In the genomic region with DNA sequence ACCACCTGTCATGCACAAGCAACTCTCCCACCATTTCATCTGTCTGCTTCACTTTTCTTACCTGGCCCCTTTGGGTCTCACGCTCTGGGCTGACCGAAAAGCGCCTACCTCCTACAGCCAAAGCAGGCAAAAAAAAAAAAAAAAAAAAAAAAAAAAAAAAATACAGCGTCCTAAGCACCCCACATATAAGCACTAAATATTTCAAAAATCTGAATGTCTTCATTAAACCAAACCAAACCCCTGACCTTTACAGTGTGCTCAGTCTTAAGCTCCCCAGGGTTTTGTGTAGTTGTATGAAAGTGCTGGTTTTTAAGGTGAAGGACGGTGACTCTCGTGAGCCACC, we compare ENCODE assay signal across 9 mouse cellular contexts. TPM values are rescaled to one million over a fixed set of nuclear protein-coding genes. Genes with fewer than 3 reads are reported as not detected.
DNase-seq lines count a peak whose midpoint lies in the region; ATAC-seq and TF ChIP-seq lines count a peak whose summit lies in the region.
"Had no signal": no experiment of that assay in that cellular context is flagged by ENCODE, and none has a peak within 500 bp of the region (broad histone marks: within the 10 kb centered on the region; RNA-seq: fewer than 3 reads in every experiment).

No protein-coding gene starts in this region.

- H3K36me3 ChIP-seq in heart, embryonic 12.5 days = no peaks in the 10 kb centered on the region; the same call in 1 of the 2 replicates
- peaks cover 2 to 20% of the 10 kb centered on the region in 2 experiments; a peak in 2 of 4 replicates for H3K36me3 ChIP-seq in MEL (ENCODE audit: control insufficient read depth in 1 of 2, insufficient read depth in 2 of 2, low read length in 2 of 2)
- H3K36me3 ChIP-seq in heart, postnatal 0 days (replicated peaks; ENCODE audit: control insufficient read depth, insufficient read depth, low read length) = no peaks in the 10 kb centered on the region
- H3K36me3 ChIP-seq in midbrain, embryonic 10.5 days = peaks cover 10% of the 10 kb centered on the region

- TF ChIP-seq POLR2A in MEL (IDR thresholded peaks at IDR 0.05; ENCODE audit: control insufficient read depth in 1 of 2, insufficient read depth in 1 of 2, low read depth in 1 of 2, low read length in 2 of 2, poor library complexity in 1 of 2) = no peak

- no peaks in the 10 kb centered on the region for H3K27me3 ChIP-seq in heart, embryonic 12.5 days (replicated peaks)
- no peaks in the 10 kb centered on the region for H3K27me3 ChIP-seq in MEL (ENCODE audit: control insufficient read depth in 1 of 2, insufficient read depth in 2 of 2, low read length in 2 of 2)
- H3K27me3 ChIP-seq in heart, postnatal 0 days (ENCODE audit: control insufficient read depth, insufficient read depth, low read length) = no peaks in the 10 kb centered on the region
- H3K27me3 ChIP-seq in midbrain, embryonic 10.5 days (ENCODE audit: low read depth, poor library complexity, severe bottlenecking) = no peaks in the 10 kb centered on the region
- H3K27me3 ChIP-seq: Patski had no signal

- TF ChIP-seq CTCF in MEL (IDR thresholded peaks at IDR 0.05 in 2 of 3, conservative IDR thresholded peaks at IDR 0.05 in 1 of 3; ENCODE audit: control insufficient read depth in 1 of 3, insufficient read depth in 1 of 3, low read depth in 2 of 3, low read length in 3 of 3, poor library complexity in 1 of 3, severe bottlenecking in 1 of 3) = no peak
- no peak for TF ChIP-seq CTCF in heart, postnatal 0 days (IDR thresholded peaks at IDR 0.05; ENCODE audit: low read depth)

- H3K4me3 ChIP-seq in heart, embryonic 12.5 days = peak overlapping the region; percentile 85
- H3K4me3 ChIP-seq in MEL (ENCODE audit: control insufficient read depth in 1 of 2, insufficient read depth in 1 of 2, low read depth in 2 of 2, low read length in 2 of 2) = peak overlapping the region; percentile 75 to 89
- H3K4me3 ChIP-seq in heart, postnatal 0 days (ENCODE audit: low read depth, low read length) = peak overlapping the region; percentile 96
- H3K4me3 ChIP-seq in midbrain, embryonic 10.5 days = peak overlapping the region; percentile 94

- ATAC-seq in heart, embryonic 12.5 days (ENCODE audit: insufficient number of reproducible peaks, low FRiP score) = no peak
- ATAC-seq in heart, postnatal 0 days (ENCODE audit: insufficient read depth, low read depth) = no peak
- no peak for ATAC-seq in frontal cortex, adult (ENCODE audit: low TSS enrichment)

- WGBS in heart, embryonic 12.5 days = 0% methylated on average over 6 of the region's 6 CpGs
- WGBS in heart, postnatal 0 days = 3% methylated on average over 6 of the region's 6 CpGs
- WGBS in midbrain, embryonic 10.5 days = 12% methylated on average over 6 of the region's 6 CpGs

- H3K9ac ChIP-seq in heart, embryonic 12.5 days = peak overlapping the region; percentile 97
- peak overlapping the region; percentile 99 for H3K9ac ChIP-seq in MEL (ENCODE audit: control insufficient read depth, low read depth, low read length, poor library complexity, severe bottlenecking)
- peak overlapping the region; percentile 98 for H3K9ac ChIP-seq in heart, postnatal 0 days (replicated peaks; ENCODE audit: low read depth, low read length)

- TF ChIP-seq RAD21 in MEL (IDR thresholded peaks at IDR 0.05; ENCODE audit: low read depth, low read length) = no peak

- no peak for TF ChIP-seq EP300 in MEL (IDR thresholded peaks at IDR 0.05; ENCODE audit: low read depth in 1 of 2, low read length in 2 of 2)
- no peak for TF ChIP-seq EP300 in heart, postnatal 0 days (IDR thresholded peaks at IDR 0.05; ENCODE audit: low read depth)

- peaks cover 6% of the 10 kb centered on the region for H3K4me1 ChIP-seq in heart, embryonic 12.5 days (replicated peaks)
- peaks cover 2 to 14% of the 10 kb centered on the region in 2 experiments for H3K4me1 ChIP-seq in MEL (ENCODE audit: control insufficient read depth in 1 of 2, insufficient read depth in 2 of 2, low read length in 2 of 2)
- H3K4me1 ChIP-seq in heart, postnatal 0 days (ENCODE audit: control insufficient read depth, insufficient read depth) = peaks cover 6% of the 10 kb centered on the region; the same call in 1 of the 2 replicates
- H3K4me1 ChIP-seq in midbrain, embryonic 10.5 days = peaks cover 15% of the 10 kb centered on the region

- no peak for DNase-seq in heart, postnatal 4 days
- DNase-seq in MEL (ENCODE audit: low read depth, low spot score) = no peak
- no peak for DNase-seq in heart, postnatal 0 days (ENCODE audit: low spot score)
- DNase-seq in midbrain, embryonic 10.5 days (ENCODE audit: low spot score) = no peak
- DNase-seq in layer of hippocampus, postnatal 10 days (ENCODE audit: low spot score in 2 of 2) = no peak
- DNase-seq in testis, postnatal 14 days (ENCODE audit: low spot score) = no peak

- H3K4me2 ChIP-seq in heart, embryonic 12.5 days = peak overlapping the region; percentile 79
- peak overlapping the region; percentile 92 for H3K4me2 ChIP-seq in heart, postnatal 0 days (ENCODE audit: low read depth, low read length)

- no peaks in the 10 kb centered on the region for H3K9me3 ChIP-seq in heart, embryonic 12.5 days (replicated peaks)
- H3K9me3 ChIP-seq in MEL (replicated peaks; ENCODE audit: insufficient read depth, low read length) = no peaks in the 10 kb centered on the region
- H3K9me3 ChIP-seq in heart, postnatal 0 days (replicated peaks; ENCODE audit: control insufficient read depth, low read length) = no peaks in the 10 kb centered on the region
- no peaks in the 10 kb centered on the region; the same call in 1 of the 2 replicates for H3K9me3 ChIP-seq in midbrain, embryonic 10.5 days (replicated peaks)

- peaks cover 35% of the 10 kb centered on the region for H3K79me2 ChIP-seq in MEL (ENCODE audit: control insufficient read depth, insufficient read depth, low read length, poor library complexity)

- peak overlapping the region; percentile 96 for H3K27ac ChIP-seq in heart, embryonic 12.5 days (ENCODE audit: poor library complexity, severe bottlenecking)
- H3K27ac ChIP-seq in MEL (ENCODE audit: control insufficient read depth, low read depth, low read length) = peak overlapping the region; percentile 98
- H3K27ac ChIP-seq in heart, postnatal 0 days (ENCODE audit: low read depth) = peak overlapping the region; percentile 98
- peak overlapping the region; percentile 99 for H3K27ac ChIP-seq in midbrain, embryonic 10.5 days (replicated peaks)

TF ChIP-seq in MEL, 35 proteins besides CTCF, POLR2A, EP300 and RAD21:
- 0 out of 2 replicates have a peak, but pooled peaks have one; percentile 0 for TF ChIP-seq ZMIZ1 (IDR thresholded peaks at IDR 0.05; ENCODE audit: low read depth, low read length)
- TF ChIP-seq CHD1 (IDR thresholded peaks at IDR 0.05; ENCODE audit: low read depth, low read length) = 0 out of 2 replicates have a peak, but pooled peaks have one; percentile 18
- peak; percentile 92 for TF ChIP-seq ZNF384 (IDR thresholded peaks at IDR 0.05; ENCODE audit: low read depth, low read length)
- no peak for TF ChIP-seq JUND (IDR thresholded peaks at IDR 0.05; ENCODE audit: low read depth, low read length)

RNA-seq across cellular contexts. Expression of a gene that starts 0.9 kb away (rescaled TPM):
- polyA plus RNA-seq in heart, embryonic 12.5 days (2016; fragmentation: Nextera tagmentation; extraction: Ambion mirVana) = 48.8 and 54.0 TPM in 2 replicates
- total RNA-seq in heart, postnatal 4 days (2021) = 10 to 100 TPM; 36.1 to 38.7 TPM
- 10.1 and 12.2 TPM in 2 replicates for total RNA-seq in MEL (2012; rRNA removed)
- 10 to 100 TPM in 1 of 2 experiments, not detected in 1; 10.8 TPM for polyA plus RNA-seq in MEL (2012; ENCODE audit: insufficient read depth in 1 of 2, insufficient read length in 2 of 2, low read depth in 1 of 2, low replicate concordance in 2 of 2, missing spikeins in 1 of 2)
- 11.4 and 11.9 TPM in 2 replicates for total RNA-seq in heart, postnatal 0 days (2014; rRNA removed; ENCODE audit: low replicate concordance)
- 17.4 and 21.8 TPM in 2 replicates for polyA plus RNA-seq in heart, postnatal 0 days (2015; fragmentation: Nextera tagmentation; extraction: Ambion mirVana)
- polyA plus RNA-seq in midbrain, embryonic 10.5 days (2016; fragmentation: Nextera tagmentation; extraction: Ambion mirVana) = 49.9 and 51.9 TPM in 2 replicates
- 10 to 100 TPM; 12.1 to 12.5 TPM for total RNA-seq in layer of hippocampus, postnatal 10 days (2021)
